ENCODE assay signal across 13 mouse cellular contexts in genomic region chr19:5569521-5569920, GRCm38 (mm10). TPM values are rescaled to one million over a fixed set of nuclear protein-coding genes. Genes with fewer than 3 reads are reported as not detected.
DNase-seq lines count a peak whose midpoint lies in the region; ATAC-seq and TF ChIP-seq lines count a peak whose summit lies in the region.
"Had no signal": no experiment of that assay in that cellular context is flagged by ENCODE, and none has a peak within 500 bp of the region (broad histone marks: within the 10 kb centered on the region; RNA-seq: fewer than 3 reads in every experiment).

No protein-coding gene starts in this region.

- no peaks in the 10 kb centered on the region for H3K36me3 ChIP-seq in liver, embryonic 11.5 days (ENCODE audit: control insufficient read depth, insufficient read depth, low read length)
- H3K36me3 ChIP-seq in forebrain, postnatal 0 days (ENCODE audit: insufficient read depth), result peaks cover 23% of the 10 kb centered on the region; the same call in 1 of the 2 replicates
- H3K36me3 ChIP-seq in macrophage (ENCODE audit: inconsistent target), result peaks cover 4% of the 10 kb centered on the region

- H3K4me2 ChIP-seq in liver, embryonic 11.5 days, result peak overlapping the region; percentile 99; the same call in 1 of the 2 replicates
- peak overlapping the region; percentile 92; the same call in 1 of the 2 replicates for H3K4me2 ChIP-seq in forebrain, postnatal 0 days (ENCODE audit: low read depth)

- H3K4me1 ChIP-seq in liver, embryonic 11.5 days (replicated peaks; ENCODE audit: control insufficient read depth, insufficient read depth, low read length), result peaks cover 20% of the 10 kb centered on the region
- peaks cover 8% of the 10 kb centered on the region; the same call in 1 of the 2 replicates for H3K4me1 ChIP-seq in forebrain, postnatal 0 days (ENCODE audit: insufficient read depth)

- no peak overlapping the region for H3K27ac ChIP-seq in liver, embryonic 11.5 days (ENCODE audit: low read depth, low read length)
- no peak overlapping the region for H3K27ac ChIP-seq in forebrain, postnatal 0 days (ENCODE audit: low read depth, low read length)
- H3K27ac ChIP-seq in macrophage, result peak overlapping the region; percentile 98
- H3K27ac ChIP-seq: heart, embryonic 15.5 days; hindbrain, embryonic 15.5 days; midbrain, embryonic 13.5 days had no signal

- H3K79me2 ChIP-seq in macrophage (ENCODE audit: inconsistent target), result peaks cover 32% of the 10 kb centered on the region

- DNase-seq in cerebellum, adult 11 months, result peak; percentile 15
- no peak for DNase-seq in cerebellum, adult 8-10 months
- no peak for DNase-seq in liver, embryonic 11.5 days (ENCODE audit: low spot score)
- DNase-seq in liver, result no peak
- no peak for DNase-seq in forebrain, postnatal 0 days
- no peak for DNase-seq in adrenal gland, postnatal 25 days
- no peak for DNase-seq in adrenal gland, postnatal 4 days (ENCODE audit: low spot score in 2 of 2)

- no peak overlapping the region for H3K4me3 ChIP-seq in liver, embryonic 11.5 days (ENCODE audit: low read depth, low read length)
- H3K4me3 ChIP-seq in forebrain, postnatal 0 days (ENCODE audit: low read depth, low read length), result no peak overlapping the region
- H3K4me3 ChIP-seq in macrophage (ENCODE audit: inconsistent target), result peak overlapping the region; percentile 64; the same call in 1 of the 2 replicates

- 86% methylated on average over 10 of the region's 10 CpGs for WGBS in liver, embryonic 11.5 days
- WGBS in forebrain, postnatal 0 days, result 92% methylated on average over 10 of the region's 10 CpGs
- WGBS in macrophage (ENCODE audit: missing documents), result 83% methylated on average over 8 of the region's 10 CpGs

- TF ChIP-seq CTCF in forebrain, postnatal 0 days (IDR thresholded peaks at IDR 0.05; ENCODE audit: low read depth), result no peak

- H3K9ac ChIP-seq in liver, embryonic 11.5 days (ENCODE audit: low read depth, low read length), result peak overlapping the region; percentile 86; the same call in 1 of the 2 replicates
- H3K9ac ChIP-seq in forebrain, postnatal 0 days, result no peak overlapping the region

- peaks cover 15% of the 10 kb centered on the region for H3K27me3 ChIP-seq in liver, embryonic 11.5 days (replicated peaks; ENCODE audit: control insufficient read depth, insufficient read depth, low read length)
- no peaks in the 10 kb centered on the region; the same call in 1 of the 2 replicates for H3K27me3 ChIP-seq in forebrain, postnatal 0 days (ENCODE audit: insufficient read depth, low read length)

- H3K9me3 ChIP-seq in liver, embryonic 11.5 days (ENCODE audit: control insufficient read depth, low read length), result no peaks in the 10 kb centered on the region
- H3K9me3 ChIP-seq in forebrain, postnatal 0 days (ENCODE audit: low read length), result no peaks in the 10 kb centered on the region
- H3K9me3 ChIP-seq: heart, embryonic 15.5 days; hindbrain, embryonic 15.5 days; midbrain, embryonic 13.5 days had no signal

- no peak for ATAC-seq in liver, embryonic 11.5 days (replicated peaks; ENCODE audit: low FRiP score)
- ATAC-seq in forebrain, postnatal 0 days, result no peak

RNA-seq across cellular contexts. Expression of gene Ap5b1, which starts 1.7 kb away (rescaled TPM):
- polyA plus RNA-seq in liver, embryonic 11.5 days (2014; fragmentation: Nextera tagmentation; extraction: Ambion mirVana), result 3.6 and 3.8 TPM in 2 replicates
- total RNA-seq in forebrain, postnatal 0 days (2014; rRNA removed), result 9.0 and 9.5 TPM in 2 replicates
- polyA plus RNA-seq in forebrain, postnatal 0 days (2015; fragmentation: Nextera tagmentation; extraction: Ambion mirVana), result 1.2 and 1.6 TPM in 2 replicates
- total RNA-seq in macrophage (2018; cell fraction: chromatin; rRNA removed), result 10 to 100 TPM; 11.3 to 63.3 (median 33.4) TPM
- total RNA-seq in macrophage (2018; cell fraction: cytosol; rRNA removed), result 10 to 100 TPM; 10.2 to 35.7 (median 25.0) TPM
- 10 to 100 TPM; 12.6 to 54.8 (median 31.7) TPM for total RNA-seq in macrophage (2018; cell fraction: nucleus; rRNA removed)
- 10.0 to 20.3 TPM (median 16.8 TPM) in 3 replicates for polyA plus RNA-seq in macrophage (2018)
- 13.1 and 16.4 TPM in 2 replicates for total RNA-seq in adrenal gland, postnatal 25 days (2021)
- 1 to 10 TPM; 6.0 to 8.9 TPM for total RNA-seq in adrenal gland, postnatal 4 days (2021)

RNA-seq across cellular contexts. Expression of gene Ovol1, which starts 9.1 kb away (rescaled TPM):
- 0.22 TPM in 1 of 2 replicates, not detected in the other for polyA plus RNA-seq in liver, embryonic 11.5 days (2014; fragmentation: Nextera tagmentation; extraction: Ambion mirVana)
- not detected in 2 replicates for total RNA-seq in forebrain, postnatal 0 days (2014; rRNA removed)
- 0.11 and 0.21 TPM in 2 replicates for polyA plus RNA-seq in forebrain, postnatal 0 days (2015; fragmentation: Nextera tagmentation; extraction: Ambion mirVana)
- total RNA-seq in macrophage (2018; cell fraction: chromatin; rRNA removed), result 1 to 10 TPM in 1 of 26 experiments, under 1 TPM in 4, not detected in 21; 0.22 to 1.0 (median 0.37) TPM
- under 1 TPM in 10 of 26 experiments, not detected in 16; 0.04 to 0.28 (median 0.10) TPM for total RNA-seq in macrophage (2018; cell fraction: cytosol; rRNA removed)
- total RNA-seq in macrophage (2018; cell fraction: nucleus; rRNA removed), result under 1 TPM in 6 of 26 experiments, not detected in 20; 0.14 to 0.58 (median 0.19) TPM
- 0.11 TPM in 1 of 3 replicates, not detected in the others for polyA plus RNA-seq in macrophage (2018)
- not detected in 2 replicates for total RNA-seq in adrenal gland, postnatal 25 days (2021)
- total RNA-seq in adrenal gland, postnatal 4 days (2021), result 1 to 10 TPM in 1 of 2 experiments, not detected in 1; 1.6 TPM
- total RNA-seq: gastrocnemius, postnatal 25 days; left cerebral cortex, postnatal 36 days had no signal
- polyA plus RNA-seq: hindbrain, embryonic 15.5 days; midbrain, embryonic 13.5 days had no signal

RNA-seq across cellular contexts. Expression of gene Rnaseh2c, which starts 32.2 kb away (rescaled TPM):
- polyA plus RNA-seq in liver, embryonic 11.5 days (2014; fragmentation: Nextera tagmentation; extraction: Ambion mirVana), result 175 and 189 TPM in 2 replicates
- total RNA-seq in forebrain, postnatal 0 days (2014; rRNA removed), result 29.0 and 34.1 TPM in 2 replicates
- 49.8 and 59.9 TPM in 2 replicates for polyA plus RNA-seq in forebrain, postnatal 0 days (2015; fragmentation: Nextera tagmentation; extraction: Ambion mirVana)
- total RNA-seq in macrophage (2018; cell fraction: chromatin; rRNA removed), result 10 to 100 TPM in 6 of 26 experiments, 1 to 10 TPM in 17, under 1 TPM in 1, not detected in 2; 0.74 to 18.8 (median 7.3) TPM
- 10 to 100 TPM in 25 of 26 experiments, 1 to 10 TPM in 1; 8.9 to 46.0 (median 22.8) TPM for total RNA-seq in macrophage (2018; cell fraction: cytosol; rRNA removed)
- total RNA-seq in macrophage (2018; cell fraction: nucleus; rRNA removed), result 10 to 100 TPM in 13 of 26 experiments, 1 to 10 TPM in 13; 3.1 to 30.7 (median 9.9) TPM
- polyA plus RNA-seq in macrophage (2018), result 11.6 to 23.4 TPM (median 21.6 TPM) in 3 replicates
- 97.8 and 144 TPM in 2 replicates for total RNA-seq in adrenal gland, postnatal 25 days (2021)
- 100 to 1,000 TPM; 109 to 110 TPM for total RNA-seq in adrenal gland, postnatal 4 days (2021)

RNA-seq across cellular contexts. Expression of gene Kat5, which starts 40.5 kb away (rescaled TPM):
- 24.0 and 28.0 TPM in 2 replicates for polyA plus RNA-seq in liver, embryonic 11.5 days (2014; fragmentation: Nextera tagmentation; extraction: Ambion mirVana)
- total RNA-seq in forebrain, postnatal 0 days (2014; rRNA removed), result 131 and 150 TPM in 2 replicates
- polyA plus RNA-seq in forebrain, postnatal 0 days (2015; fragmentation: Nextera tagmentation; extraction: Ambion mirVana), result 62.8 and 72.6 TPM in 2 replicates
- 100 to 1,000 TPM in 22 of 26 experiments, 10 to 100 TPM in 4; 93.1 to 151 (median 124) TPM for total RNA-seq in macrophage (2018; cell fraction: chromatin; rRNA removed)
- 10 to 100 TPM; 34.6 to 53.5 (median 42.2) TPM for total RNA-seq in macrophage (2018; cell fraction: cytosol; rRNA removed)
- 100 to 1,000 TPM in 3 of 26 experiments, 10 to 100 TPM in 23; 52.5 to 107 (median 79.0) TPM for total RNA-seq in macrophage (2018; cell fraction: nucleus; rRNA removed)
- 35.4 to 54.4 TPM (median 47.1 TPM) in 3 replicates for polyA plus RNA-seq in macrophage (2018)
- total RNA-seq in adrenal gland, postnatal 25 days (2021), result 74.6 and 86.3 TPM in 2 replicates
- 10 to 100 TPM; 69.0 to 83.1 TPM for total RNA-seq in adrenal gland, postnatal 4 days (2021)

RNA-seq across cellular contexts. Expression of gene Snx32, which starts 59.2 kb away (rescaled TPM):
- 7.0 and 8.3 TPM in 2 replicates for polyA plus RNA-seq in liver, embryonic 11.5 days (2014; fragmentation: Nextera tagmentation; extraction: Ambion mirVana)
- 77.7 and 85.6 TPM in 2 replicates for total RNA-seq in forebrain, postnatal 0 days (2014; rRNA removed)
- 64.1 and 68.1 TPM in 2 replicates for polyA plus RNA-seq in forebrain, postnatal 0 days (2015; fragmentation: Nextera tagmentation; extraction: Ambion mirVana)
- total RNA-seq in macrophage (2018; cell fraction: chromatin; rRNA removed), result 100 to 1,000 TPM in 8 of 26 experiments, 10 to 100 TPM in 18; 18.5 to 166 (median 63.3) TPM
- total RNA-seq in macrophage (2018; cell fraction: cytosol; rRNA removed), result 10 to 100 TPM in 10 of 26 experiments, 1 to 10 TPM in 16; 5.7 to 16.1 (median 8.7) TPM
- 10 to 100 TPM in 25 of 26 experiments, 1 to 10 TPM in 1; 7.9 to 89.9 (median 30.9) TPM for total RNA-seq in macrophage (2018; cell fraction: nucleus; rRNA removed)
- polyA plus RNA-seq in macrophage (2018), result 5.5 to 23.0 TPM (median 11.7 TPM) in 3 replicates
- total RNA-seq in adrenal gland, postnatal 25 days (2021), result 13.1 and 18.4 TPM in 2 replicates
- 10 to 100 TPM; 15.1 to 16.0 TPM for total RNA-seq in adrenal gland, postnatal 4 days (2021)
